Mouse (Mus musculus) lung, postnatal 14 days (tissue): ENCODE measurements around the gene Vamp5.

ENCODE experiments used
- DNase-seq: peaks from one replicate; pipeline ENCODE4 v3.0.0; 2021

Gene Vamp5

DNA sequence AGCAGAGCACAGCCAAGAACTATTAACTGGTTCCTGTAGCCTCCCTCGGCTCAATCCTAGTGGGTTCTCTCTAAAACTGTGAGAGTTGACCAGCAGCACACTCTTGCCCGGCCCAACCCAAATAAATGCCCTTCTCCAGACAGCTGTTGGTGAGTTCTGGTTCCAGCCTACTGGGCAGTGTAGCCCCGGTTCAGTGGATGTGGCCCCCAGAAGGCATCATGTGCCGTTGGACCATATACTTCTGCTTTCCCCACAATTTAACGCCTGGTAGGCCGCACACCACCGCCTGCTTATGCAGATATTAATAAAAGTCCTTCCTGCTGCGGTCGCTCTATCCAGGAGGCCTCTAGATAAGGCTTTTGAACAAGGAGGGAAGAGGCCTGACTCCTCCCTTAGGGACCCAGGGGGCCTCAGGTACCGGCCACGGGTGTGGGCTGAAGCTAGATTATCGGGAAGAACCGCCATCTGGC is 9.2 kb upstream of the Vamp5 start:
- DNase-seq: no peak

DNA sequence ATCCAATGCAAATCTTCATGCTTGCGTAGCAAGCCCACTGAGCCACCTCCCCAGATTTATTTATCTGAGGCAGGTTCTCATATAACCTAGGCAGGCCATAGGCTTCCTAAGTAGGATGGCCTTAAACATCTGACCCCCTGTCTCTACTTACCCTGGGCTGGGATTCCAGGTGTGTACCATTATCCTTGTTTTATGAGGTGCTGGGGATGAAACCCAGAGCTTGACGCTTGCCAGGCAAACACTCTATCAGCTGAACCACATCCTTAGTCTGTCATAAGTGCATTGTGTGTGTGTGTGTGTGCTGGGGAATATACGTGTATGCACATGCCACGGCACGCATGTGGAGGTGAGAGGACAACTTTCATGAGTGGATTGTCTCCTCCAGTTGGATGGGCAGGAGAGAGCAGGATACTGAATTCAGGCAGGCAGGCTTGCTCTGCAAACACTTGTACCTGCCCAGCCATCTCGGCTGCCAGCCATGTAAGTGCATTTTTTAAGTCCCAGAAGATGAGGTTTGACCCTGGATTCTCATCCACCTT is 8.6 kb upstream of the Vamp5 start:
- no peak for DNase-seq

DNA sequence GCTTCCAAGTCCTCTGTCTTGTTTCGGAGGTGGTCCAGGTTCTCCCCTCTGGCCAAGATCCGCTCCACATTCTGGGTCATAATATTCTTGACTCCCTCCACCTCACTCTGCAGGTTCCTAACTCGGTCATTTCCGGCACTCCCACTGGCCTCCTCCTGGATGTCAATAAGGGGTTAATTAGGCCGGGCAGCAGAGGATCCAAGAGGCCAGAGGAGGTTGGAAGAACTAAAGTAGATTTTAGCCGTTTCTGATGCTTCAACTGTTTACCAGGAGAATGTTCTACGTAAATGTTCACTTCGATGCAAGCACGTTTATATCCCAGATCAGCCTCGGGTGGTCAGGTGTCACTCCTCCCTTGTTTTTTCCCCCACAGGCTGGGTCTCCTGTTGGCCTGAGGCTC is 8.0 kb upstream of the Vamp5 start:
- no peak for DNase-seq

DNA sequence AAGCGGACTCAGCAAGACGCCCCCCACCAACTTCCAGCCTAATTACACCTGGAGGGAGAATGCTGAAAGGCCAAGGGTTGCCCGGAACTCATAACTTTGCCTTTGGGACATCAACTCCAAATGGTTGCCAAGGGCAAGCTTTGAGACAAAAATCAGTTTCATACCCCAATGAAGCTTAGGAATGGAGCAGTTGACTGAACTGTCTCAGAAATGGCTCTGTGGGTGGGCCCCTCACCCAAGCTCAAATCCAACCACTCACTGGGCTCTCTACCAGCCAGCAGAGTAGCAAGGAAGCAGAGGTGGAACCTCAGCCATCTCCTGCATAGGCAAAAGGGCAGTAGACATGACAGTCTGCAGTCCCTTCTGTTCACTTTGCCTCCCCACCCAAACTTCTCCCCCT is 7.5 kb upstream of the Vamp5 start:
- DNase-seq: no peak

DNA sequence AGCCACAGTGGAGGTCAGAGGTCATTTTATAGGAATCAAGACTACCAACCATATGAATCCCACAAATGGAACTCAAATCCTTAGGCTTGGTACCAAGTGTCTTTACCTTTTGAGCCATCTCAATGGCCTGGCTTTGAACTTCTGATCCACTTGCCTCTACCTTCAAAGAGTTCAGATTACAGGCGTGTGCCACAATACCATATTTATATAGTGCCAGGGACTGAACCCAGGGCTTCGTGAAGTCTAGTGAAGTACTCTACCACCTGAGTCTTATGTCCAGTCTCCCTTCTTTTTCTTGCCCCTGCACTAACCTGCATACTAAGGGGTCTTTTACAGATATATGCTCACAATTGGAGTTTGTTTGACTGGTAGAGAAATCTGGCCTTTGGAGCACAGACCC is 6.3 kb upstream of the Vamp5 start:
- no peak for DNase-seq

DNA sequence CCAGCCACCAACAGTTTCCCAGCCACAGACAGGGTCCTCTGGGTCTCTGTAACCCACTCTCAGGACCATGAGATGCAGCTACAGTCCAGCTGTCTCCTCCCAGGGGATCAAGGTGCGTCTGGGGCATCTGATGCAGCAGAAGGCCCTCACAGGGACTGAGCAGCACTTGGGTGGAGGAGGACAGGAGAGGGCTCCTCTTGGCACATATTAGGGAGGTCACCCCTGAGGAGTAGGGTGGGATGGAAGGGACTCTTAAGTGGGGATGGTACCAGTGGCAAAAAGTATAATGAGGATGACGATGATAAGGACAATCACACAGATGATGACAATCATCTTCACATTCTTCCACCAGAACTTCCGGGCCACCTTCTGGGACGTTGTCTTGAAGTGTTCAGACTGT is 5.0 kb upstream of the Vamp5 start:
- no peak for DNase-seq

DNA sequence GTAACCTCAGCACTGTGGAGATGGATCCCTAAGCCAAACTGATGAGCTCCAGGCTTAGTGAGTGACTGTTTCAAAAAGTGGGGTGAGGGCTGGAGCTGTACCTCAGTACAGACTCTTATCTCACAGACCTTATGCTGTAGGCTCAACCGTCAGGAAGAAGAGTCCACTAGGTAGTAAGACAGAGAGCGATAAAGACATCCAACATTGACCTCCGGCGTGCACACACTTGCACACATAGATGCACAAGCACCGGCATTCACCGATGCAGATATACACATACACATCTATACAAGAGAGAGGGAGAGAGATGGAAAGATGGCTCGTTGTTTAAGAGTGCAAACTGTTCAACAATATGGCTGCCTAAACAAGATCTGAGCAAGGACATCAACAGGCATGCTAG is 3.7 kb upstream of the Vamp5 start:
- no peak for DNase-seq

DNA sequence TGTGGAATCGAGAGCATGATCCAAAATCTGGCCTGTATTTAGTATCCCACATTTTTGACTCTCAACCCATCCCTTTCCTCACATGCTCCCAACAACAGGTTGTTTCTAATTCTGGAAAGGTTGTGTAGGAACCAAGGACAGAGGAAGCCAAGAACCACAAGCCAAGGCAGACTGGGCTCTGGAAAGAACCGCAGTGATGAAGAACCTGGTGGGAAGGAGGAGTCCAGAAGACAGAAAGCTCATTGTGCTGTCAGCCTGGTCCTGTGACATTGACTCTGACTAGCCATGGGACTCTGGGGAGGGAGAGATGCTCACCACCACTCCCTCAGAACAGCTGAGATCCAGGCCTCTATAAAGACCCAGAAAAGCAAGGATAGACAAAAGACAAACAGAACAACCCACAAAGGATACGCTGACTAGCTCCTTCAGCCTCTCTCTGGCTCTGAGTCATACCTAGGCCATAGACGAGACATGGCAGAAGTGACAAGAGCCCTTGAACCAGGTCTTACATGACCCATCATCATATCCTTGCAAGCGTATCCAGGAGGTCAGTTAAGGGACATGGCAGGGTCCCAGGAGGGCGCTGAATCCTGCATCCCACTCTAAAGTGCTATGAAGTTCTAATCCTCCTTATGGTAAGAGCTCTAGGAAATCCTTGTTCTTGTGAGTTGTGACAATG is 3.0 kb upstream of the Vamp5 start:
- no peak for DNase-seq

DNA sequence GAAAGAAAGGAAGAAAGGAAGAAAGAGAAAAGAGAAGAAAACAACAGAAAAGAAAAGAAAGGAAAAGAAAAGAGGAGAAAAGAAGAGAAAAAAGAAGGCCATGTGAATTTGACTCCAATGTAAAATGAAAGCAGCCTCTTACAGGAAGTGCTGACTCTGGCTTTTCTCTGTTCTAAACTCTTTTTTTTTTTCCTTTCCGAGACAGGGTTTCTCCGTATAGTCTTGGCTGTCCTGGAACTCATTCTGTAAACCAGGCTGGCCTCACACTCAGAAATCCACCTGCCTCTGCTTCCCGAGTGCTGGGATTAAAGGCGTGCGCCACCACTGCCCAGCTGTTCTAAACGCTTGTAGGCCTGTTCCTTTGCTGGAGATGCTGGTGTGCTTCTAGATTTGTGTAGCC is 2.2 kb upstream of the Vamp5 start:
- DNase-seq: no peak

DNA sequence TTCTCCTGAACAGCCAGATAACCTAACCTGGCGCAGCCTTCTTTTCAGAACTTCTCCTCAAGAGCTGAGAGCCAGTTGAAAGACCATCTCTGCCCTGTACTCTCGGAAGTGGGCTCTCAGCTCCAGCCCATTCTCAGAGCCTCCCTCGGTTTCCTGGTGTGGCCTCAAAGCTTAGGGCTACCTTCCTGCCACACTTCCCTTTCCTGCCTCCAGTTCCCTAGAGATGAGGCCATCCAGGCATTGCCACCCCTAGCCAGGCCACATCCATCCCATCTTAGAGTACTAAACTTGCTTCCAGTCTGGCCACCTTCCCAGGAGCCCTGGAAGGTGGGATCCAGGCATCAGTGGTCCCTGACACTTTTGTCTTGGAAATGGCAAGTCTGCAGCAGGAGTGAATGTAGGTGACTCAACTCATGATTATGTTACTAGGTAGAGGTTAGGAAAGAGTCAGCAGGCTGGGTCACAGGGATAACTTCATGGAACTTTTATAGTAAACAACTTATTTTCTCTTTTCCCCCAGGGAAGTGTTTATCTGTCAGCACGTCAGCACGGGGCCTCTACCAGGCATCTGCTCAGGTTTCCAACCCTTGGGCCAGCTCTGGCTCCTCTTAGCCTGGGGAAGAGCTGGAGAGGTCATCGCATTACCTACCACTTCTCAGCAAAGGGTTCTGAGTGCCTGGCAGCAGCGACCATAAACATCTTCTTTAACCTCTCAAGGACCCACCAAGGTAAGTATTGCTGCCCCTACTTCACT is 714 bp downstream of the Vamp5 start:
- DNase-seq: no peak

DNA sequence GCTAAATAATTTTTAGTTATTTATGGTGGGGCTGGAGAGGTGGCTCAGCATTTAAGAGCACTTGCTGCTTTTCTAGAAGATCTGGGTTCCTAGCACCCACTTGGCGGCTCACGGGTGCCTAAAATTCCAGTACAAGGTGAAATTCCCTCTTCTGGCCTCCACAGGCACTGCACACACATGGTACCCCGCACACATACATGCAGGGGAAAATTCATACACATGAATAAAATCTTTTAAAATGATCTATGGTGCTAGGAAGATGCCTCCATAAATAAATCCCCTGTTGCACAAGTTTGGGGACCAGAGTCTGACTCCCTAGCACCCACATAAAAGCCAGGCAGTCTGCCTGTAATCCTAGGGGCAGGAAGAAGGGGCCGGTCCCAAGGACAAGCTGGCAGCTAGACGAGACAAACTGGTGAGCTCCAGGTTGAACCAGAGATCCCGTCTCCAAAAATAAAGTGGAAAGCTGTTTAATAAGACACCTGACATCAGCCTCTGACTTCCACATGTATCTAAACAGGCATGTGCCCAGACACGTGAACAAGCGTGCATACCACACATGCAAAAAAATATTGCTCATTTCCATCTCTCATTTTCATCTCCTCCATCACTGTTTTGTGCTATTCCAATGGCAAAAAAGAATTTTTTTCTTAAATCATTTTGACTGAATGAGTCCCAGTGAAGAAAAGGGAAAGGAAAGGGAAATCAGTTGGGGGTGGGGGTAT is 1.6 kb downstream of the Vamp5 start:
- no peak for DNase-seq

DNA sequence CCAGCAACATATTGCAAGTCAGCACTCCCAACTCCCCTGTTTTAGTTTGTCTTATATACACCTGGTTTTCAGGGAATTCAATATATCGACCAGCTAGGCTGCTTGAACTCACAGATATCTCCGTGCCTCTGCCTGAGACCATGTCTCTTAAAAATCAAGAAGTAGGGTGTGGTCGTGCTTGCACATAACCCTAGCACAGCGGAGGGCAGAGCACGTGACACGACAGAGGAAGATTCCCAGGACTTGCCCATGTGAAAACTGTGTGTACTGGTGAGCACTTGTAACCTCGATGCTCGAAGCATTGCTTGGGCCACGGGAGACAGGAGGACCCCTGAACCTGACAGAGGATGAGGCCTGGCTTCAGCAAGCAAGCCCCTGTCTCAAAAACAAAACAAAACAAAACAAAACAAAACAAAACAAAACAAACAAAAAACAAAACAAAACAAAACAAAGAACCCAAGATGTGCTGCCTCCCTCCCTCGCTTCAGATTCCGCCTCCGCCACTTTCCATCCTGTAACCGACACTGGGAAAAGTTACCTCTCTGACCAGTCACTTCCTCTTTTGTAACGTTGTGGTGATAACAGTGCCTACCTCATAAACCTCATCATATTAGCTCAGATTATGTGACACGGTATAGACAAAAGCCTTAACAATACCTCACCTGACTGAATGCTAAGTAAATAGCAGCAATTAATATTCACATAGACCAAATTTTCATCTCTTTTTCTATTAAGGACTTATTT is 5.3 kb downstream of the Vamp5 start:
- no peak for DNase-seq

DNA sequence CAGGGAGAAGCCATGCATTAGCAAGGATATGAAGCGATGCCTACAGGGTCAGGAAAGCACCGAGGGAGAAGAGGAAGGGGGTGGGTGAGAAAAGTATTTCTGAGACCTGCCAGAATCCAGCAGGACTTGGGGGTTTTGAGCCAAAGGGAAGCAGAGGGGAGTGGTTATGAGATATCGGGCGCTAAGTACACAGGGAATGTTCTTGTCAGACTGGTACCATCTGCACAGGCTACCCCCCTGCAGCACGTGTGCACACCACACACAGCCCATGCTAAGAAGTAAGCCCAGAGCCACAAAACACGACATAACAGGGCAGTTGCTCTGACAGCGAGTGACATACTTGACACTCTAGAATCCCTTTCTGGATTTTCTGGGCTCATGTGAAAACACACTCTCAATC is 6.1 kb downstream of the Vamp5 start:
- no peak for DNase-seq

DNA sequence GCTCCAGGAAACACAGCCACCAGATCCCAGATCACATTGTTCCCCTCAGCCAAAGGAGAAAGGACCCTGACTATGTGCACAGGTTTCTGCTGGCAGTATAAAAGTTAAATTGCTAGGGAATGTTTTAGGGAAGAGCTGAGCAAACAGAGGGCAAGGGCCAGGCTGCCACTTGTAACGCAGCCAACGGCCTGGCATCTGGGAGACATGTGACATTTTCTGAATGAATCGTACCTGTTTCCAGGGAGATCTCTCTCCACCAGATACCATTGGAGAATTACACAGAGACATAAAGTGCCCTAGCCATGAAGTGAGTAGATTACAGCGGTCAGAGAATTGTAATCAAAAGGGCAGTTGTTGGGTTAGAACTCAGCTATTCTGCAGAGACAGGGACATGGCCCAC is 7.1 kb downstream of the Vamp5 start:
- DNase-seq: peak; percentile 39

DNA sequence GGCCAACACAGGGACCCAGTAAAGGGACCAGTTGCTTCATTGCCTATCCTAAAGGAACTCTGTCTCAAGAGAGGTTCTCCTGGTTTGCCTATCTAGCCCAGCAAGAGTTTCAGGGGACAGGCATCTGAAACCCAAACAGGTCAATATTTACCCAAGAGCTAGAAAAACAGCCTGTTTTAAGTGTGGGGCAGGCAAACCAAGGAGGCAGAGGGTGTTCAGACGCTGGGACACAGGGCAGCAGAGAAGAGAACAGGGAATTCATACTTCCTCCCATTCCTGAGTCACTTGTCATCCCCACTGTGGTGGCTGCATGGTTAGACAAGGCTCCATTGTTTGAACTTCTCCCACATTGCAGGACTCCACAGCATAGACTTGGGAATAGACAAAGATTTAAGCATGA is 8.7 kb downstream of the Vamp5 start:
- DNase-seq: no peak

DNA sequence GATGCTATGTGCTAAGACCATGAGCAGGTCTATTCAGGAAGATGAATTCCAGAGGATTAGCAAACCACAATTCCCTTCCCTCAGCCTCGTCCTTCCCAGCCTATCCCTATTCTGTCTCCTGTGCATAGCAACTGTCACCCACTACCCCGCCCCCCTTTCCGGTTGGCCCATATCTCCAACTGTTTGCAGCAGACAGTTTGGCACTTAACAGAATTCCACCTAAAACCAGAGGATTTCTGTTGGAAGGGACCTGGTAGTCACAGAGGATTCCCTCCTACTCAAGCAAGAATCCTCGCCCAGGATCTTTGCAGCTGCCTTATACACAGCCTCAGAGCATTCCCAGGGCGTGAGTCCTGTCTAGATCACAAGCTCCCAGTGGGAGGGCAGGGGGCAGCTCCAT is 9.1 kb downstream of the Vamp5 start:
- peak; percentile 41 for DNase-seq

DNA sequence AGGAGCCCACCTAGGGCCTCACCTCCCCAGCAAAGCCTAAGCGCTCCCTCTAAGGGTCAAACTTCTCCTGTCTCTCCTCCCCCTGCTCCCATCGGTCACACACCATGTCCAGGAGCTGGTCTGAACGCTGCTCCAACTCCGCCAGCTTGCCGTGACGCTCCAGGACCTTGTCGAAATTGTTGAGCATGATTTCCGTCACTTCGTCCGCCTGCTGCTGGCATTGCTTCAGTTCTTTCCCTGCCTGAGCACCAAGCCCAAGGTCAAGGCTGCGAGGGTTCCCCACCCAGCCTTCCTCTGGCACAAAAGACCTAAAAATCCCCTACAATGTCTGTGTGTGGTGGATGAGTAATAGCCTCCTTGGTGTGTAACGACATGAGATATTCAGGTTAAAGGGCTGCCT is 10.2 kb downstream of the Vamp5 start:
- DNase-seq: peak; percentile 38

DNA sequence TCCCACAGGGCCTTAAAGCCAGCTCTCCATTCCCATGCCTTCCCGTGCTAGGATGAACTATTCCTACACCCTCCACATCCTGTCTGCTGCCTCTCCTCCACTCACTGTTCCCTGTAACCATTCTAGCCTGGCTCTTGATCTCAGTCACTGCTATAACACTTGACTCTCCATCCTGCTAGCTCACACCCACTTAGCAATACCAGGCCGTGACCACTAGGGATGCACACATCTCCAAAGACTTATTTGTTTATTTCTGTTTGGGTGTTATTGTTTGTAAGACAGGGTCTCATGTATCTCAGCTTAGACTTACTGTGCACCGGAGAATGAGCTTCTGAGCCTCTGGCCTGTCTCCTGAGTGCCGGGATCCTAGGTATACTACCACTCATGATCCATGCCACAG is 10.7 kb downstream of the Vamp5 start:
- DNase-seq: no peak

DNA sequence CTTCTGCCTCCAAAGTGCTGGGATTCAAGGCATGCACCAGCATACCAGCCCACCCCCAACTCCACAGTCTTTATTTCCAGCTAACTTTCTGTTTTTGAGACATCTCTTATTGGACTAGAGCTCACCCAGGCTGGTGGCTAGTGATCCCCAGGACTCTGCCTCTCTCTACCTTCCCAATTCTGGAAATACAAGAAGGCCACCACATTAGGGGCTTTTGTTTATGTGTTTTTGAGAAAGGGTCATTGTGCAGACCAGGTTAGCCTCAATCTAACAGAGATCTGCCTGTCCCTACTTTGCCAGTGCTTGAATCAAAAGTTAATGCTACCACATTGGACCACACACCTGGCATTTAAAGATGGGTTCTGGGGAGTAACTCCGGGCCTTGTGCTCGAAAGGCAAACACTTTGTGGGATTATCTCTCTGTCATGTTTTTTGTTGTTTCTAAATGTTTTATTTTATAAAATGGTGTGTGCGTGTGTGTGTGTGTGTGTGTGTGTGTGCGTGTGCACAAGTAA is 12.8 kb downstream of the Vamp5 start:
- DNase-seq: no peak

DNA sequence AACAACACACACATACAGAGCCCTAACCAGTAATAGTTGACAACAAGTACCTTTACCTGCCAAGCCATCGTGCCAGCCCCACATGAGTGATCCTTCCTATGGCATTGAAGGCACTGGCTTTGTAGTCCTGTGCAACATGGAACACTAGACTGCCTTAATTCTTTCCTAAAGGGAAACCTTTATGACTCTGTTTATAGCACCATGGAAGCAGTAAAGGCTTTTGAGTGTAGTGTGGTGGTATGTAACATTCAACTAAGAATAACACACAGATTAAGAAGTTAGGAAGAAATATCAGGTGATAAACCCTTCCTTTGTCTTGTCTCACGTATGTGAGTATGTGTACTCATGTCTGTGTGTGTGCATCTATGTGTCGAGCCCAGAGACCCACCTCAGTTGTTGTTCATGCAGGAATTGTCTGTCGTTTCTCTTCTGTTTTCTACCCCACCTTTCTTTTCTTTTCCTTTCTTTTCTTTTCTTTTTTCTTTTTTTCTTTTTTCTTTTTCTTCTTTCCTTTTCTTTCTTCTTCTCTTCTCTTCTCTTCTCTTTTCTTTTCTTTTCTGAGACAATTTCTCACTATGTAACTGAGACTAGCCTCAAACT is 13.3 kb downstream of the Vamp5 start, which contains the start of gene Rnf181:
Gene Rnf181, minus strand, starts transcription at position 113 of the 600 bp plus-strand sequence.
- DNase-seq: no peak

DNA sequence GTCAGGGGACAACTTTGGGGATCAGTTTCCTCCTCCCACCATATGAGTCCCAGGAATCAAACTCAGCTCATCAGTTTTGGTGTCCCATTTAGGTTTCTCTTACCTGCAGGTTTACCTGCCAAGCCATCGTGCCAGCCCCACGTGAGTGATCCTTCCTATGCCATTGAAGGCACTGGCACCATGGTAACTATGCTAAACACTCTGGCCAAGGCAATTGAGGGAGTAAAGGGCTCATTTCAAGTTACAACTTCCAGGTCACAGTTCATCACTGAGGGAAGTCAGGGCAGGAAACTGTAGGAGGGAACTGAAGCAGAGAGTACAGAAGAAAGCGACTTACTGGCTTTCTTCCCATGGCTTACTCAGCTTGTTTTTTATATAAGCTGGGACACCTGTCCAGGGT is 14.0 kb downstream of the Vamp5 start:
- no peak for DNase-seq

DNA sequence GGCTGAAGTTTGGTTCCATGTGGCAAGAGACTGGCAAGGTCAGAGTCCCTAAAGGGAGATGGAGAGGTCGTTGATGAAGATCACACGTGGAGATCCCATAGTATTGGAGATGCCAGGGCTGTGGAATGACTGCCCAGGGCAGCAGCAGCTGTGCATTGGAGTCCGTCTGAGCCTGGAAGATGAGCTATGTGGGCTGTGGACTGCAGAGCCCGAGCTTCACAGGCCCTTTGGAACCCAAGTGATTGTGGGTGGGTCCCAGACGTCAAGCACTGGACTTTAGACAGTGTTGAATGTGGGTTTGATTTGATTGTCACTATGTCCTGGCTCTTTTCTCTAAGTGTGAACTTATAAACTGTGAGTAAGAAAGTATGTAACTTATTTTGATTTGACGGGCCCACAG is 15.3 kb downstream of the Vamp5 start:
- no peak for DNase-seq
